Mouse (Mus musculus): ENCODE data around the gene Il12rb1.

Gene Il12rb1

GRCm38 (mm10) chr8:70797081-70798070 lies 10.9 kb upstream of the Il12rb1 start:
- peak; percentile 97 for DNase-seq (ENCODE audit: extremely low read depth, low read depth, low spot score)

- DNase-seq (ENCODE audit: extremely low read depth, low read depth, low spot score) = no peak
Measured at GRCm38 (mm10) chr8:70798281-70798680, 10.0 kb upstream of the Il12rb1 start.

- DNase-seq (ENCODE audit: extremely low read depth, low read depth, low spot score) = no peak
Measured at GRCm38 (mm10) chr8:70800648-70801047, 7.6 kb upstream of the Il12rb1 start.

GRCm38 (mm10) chr8:70801156-70801555 lies 7.1 kb upstream of the Il12rb1 start:
- no peak for DNase-seq (ENCODE audit: extremely low read depth, low read depth, low spot score)

GRCm38 (mm10) chr8:70801830-70802229 lies 6.4 kb upstream of the Il12rb1 start:
- DNase-seq (ENCODE audit: extremely low read depth, low read depth, low spot score) = no peak

- DNase-seq (ENCODE audit: extremely low read depth, low read depth, low spot score) = no peak
Measured at GRCm38 (mm10) chr8:70802786-70803510, 5.3 kb upstream of the Il12rb1 start.

GRCm38 (mm10) chr8:70803761-70804480 lies 4.3 kb upstream of the Il12rb1 start:
- no peak for DNase-seq (ENCODE audit: extremely low read depth, low read depth, low spot score)

GRCm38 (mm10) chr8:70804481-70805206 lies 3.6 kb upstream of the Il12rb1 start, which contains the start of gene Mast3:
TSS of gene Mast3 (minus strand) at chr8:70805054.
- no peak for DNase-seq (ENCODE audit: extremely low read depth, low read depth, low spot score)

GRCm38 (mm10) chr8:70806541-70806940 lies 1.7 kb upstream of the Il12rb1 start:
- no peak for DNase-seq (ENCODE audit: extremely low read depth, low read depth, low spot score)

GRCm38 (mm10) chr8:70807304-70807703 lies 945 bp upstream of the Il12rb1 start:
- no peak for DNase-seq (ENCODE audit: extremely low read depth, low read depth, low spot score)

- DNase-seq (ENCODE audit: extremely low read depth, low read depth, low spot score) = no peak
Measured at GRCm38 (mm10) chr8:70808955-70809701, 879 bp downstream of the Il12rb1 start.

- DNase-seq (ENCODE audit: extremely low read depth, low read depth, low spot score) = no peak
Measured at GRCm38 (mm10) chr8:70810962-70811680, 2.9 kb downstream of the Il12rb1 start.

GRCm38 (mm10) chr8:70812055-70812454 lies 3.8 kb downstream of the Il12rb1 start:
- no peak for DNase-seq (ENCODE audit: extremely low read depth, low read depth, low spot score)

GRCm38 (mm10) chr8:70812885-70813284 lies 4.6 kb downstream of the Il12rb1 start:
- DNase-seq (ENCODE audit: extremely low read depth, low read depth, low spot score) = no peak

- no peak for DNase-seq (ENCODE audit: extremely low read depth, low read depth, low spot score)
Measured at GRCm38 (mm10) chr8:70816679-70817078, 8.4 kb downstream of the Il12rb1 start.

GRCm38 (mm10) chr8:70820101-70820935 lies 12.1 kb downstream of the Il12rb1 start:
- no peak for DNase-seq (ENCODE audit: extremely low read depth, low read depth, low spot score)

GRCm38 (mm10) chr8:70821399-70821962 lies 13.2 kb downstream of the Il12rb1 start:
- DNase-seq (ENCODE audit: extremely low read depth, low read depth, low spot score) = no peak

GRCm38 (mm10) chr8:70821992-70822391 lies 13.7 kb downstream of the Il12rb1 start:
- DNase-seq (ENCODE audit: extremely low read depth, low read depth, low spot score) = no peak
